Mouse (Mus musculus) E14TG2a.4 (cell line): ENCODE data around the gene Mier3.
A peak's percentile ranks its signal among the peaks of the same experiment; 100 is the strongest.
"Not testable (repeated sequence)": the region's sequence is repeated elsewhere in the genome, so short reads cannot be mapped to it uniquely, and the experiment has no call there.

ENCODE experiments used
- H3K27me3 ChIP-seq: 2 replicates; pipeline ENCODE4 v1.6.1; 2014; ENCODE audit warnings: low read length, control low read depth; ENCODE audit not compliant: insufficient read depth
- H3K36me3 ChIP-seq: 2 replicates; pipeline ENCODE4 v1.6.1; 2014; ENCODE audit warnings: low read length, control low read depth; ENCODE audit not compliant: insufficient read depth
- H3K4me1 ChIP-seq: replicated peaks from 2 replicates; pipeline ENCODE4 v1.6.1; 2014; ENCODE audit warnings: low read depth, low read length, control low read depth
- H3K4me3 ChIP-seq: replicated peaks from 2 replicates; pipeline ENCODE4 v1.5.1; 2014; ENCODE audit warnings: mild to moderate bottlenecking, low read length
- H3K9me3 ChIP-seq: 2 replicates; pipeline ENCODE4 v1.6.1; 2014; ENCODE audit warnings: low read length, control low read depth
- CTCF ChIP-seq: conservative IDR thresholded peaks from 2 replicates; pipeline ENCODE4 v1.5.1; 2014; ENCODE audit warnings: low read length
- NANOG ChIP-seq: IDR thresholded peaks from 2 replicates; pipeline ENCODE4 v1.6.1; 2014; ENCODE audit warnings: borderline replicate concordance, low read length, mixed read lengths
- POU5F1 ChIP-seq: IDR thresholded peaks from 2 replicates; pipeline ENCODE4 v1.6.1; 2014; ENCODE audit warnings: low read length, borderline replicate concordance

The Mier3 gene

DNA sequence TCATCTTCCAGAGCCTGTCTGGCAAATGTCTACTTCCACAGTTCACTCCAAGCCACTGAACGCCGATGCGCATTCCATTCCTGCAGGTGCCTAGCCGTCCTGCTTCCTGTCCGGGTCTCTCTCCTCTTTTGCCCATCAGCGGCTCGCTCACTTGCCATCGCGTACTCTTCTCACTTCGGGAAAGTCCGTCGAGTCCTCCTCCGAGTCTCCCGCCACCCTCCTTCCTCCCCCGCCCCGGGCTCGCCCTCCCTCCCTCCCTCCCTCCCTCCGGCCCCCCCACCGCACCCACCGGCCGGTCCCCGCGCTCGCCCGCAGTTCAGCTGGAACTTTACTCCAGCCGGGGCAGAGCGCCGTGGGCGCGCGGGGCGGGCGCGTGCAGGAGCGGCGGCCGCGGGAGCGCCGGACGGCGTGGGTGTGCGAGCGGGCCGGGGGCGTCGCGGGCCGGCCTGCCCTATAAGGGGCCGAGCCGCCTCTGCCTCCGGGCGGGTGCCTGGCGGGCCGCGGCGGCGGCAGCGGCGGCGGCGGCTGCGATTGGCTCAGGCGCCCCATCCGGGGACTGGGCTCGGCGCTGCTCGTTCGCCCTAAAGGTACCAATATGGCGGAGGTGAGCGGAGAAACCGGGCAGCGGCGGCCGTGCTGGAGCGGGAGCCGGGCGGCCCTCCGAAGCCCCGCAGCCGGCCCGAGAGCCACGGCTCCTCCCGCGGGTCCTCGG lies 5.1 kb downstream of the Mier3 start:
- TF ChIP-seq CTCF (no peak), NANOG (no peak), POU5F1 (no peak)
- Histone ChIP-seq H3K36me3 (peaks cover 18% of the 10 kb centered on the region), H3K9me3 (peaks cover 33% of the 10 kb centered on the region), H3K4me3 (peak overlapping the region; percentile 90), H3K4me1 (peaks cover 13% of the 10 kb centered on the region), H3K27me3 (peaks cover 22% of the 10 kb centered on the region)

DNA sequence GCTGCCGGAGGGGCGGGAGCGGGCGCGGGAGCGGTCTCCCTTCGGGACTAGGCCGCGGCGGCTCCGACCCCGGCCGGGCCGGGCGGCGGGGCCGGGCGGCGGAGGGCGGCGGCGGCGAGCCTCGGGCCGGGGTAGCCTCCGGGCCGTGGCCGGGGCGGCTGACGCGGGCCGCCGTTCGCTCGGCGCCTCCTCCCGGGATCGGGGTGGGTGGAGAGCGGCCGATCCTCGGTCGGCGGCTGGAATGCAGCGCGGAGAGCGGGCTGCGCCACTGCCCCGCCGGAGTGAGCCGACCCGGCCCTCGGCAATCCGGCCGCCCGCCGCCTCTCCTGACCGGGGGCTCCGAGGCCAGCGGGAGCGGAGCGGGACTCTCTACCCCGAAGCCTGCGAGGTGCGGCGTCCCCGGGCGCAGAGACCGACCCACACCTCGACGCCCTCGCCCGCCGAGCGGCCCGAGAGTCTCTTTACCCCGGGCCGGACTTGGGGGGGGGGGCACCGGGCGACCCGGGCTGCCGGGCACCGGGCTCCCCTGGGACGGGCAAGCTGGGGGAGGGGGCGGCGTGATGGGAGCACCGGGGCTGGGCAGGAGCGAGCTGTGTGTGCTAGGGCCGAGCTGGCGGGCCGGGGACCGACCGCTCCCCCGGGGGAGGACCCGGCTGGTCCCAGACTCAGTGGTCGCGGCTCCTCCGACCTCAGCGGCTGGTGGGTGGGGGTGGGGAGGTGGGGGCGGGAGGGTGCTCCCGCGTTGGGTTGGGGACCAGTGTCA lies 5.9 kb downstream of the Mier3 start:
- H3K9me3 ChIP-seq = peaks cover 41% of the 10 kb centered on the region
- TF ChIP-seq NANOG (no peak), CTCF (no peak), POU5F1 (no peak)
- H3K36me3 ChIP-seq = peaks cover 26% of the 10 kb centered on the region

DNA sequence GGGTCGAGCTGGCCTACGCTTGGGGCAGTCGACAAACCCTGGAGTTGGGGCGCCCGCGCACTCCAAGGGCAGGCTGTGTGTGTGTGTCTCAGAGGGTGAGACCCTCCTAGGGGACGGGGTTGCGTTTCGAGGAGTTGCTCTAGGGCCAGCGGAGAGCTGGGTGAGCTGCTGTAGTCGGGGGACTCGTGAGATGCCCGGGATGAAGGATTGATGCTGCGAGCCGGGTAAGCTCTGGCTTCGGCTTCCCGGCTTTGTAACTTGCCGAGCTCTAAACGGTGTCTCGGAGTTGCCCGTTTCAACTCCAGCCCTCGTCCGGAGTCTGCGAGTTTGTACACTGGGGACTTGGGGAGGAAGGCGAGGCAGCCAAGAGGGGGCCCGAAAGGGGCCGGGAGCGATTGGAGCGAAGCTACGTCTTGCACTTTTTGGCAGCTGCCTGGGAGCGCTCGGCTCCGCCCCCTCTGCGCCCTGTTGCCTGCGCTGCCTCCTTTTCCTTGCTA lies 6.6 kb downstream of the Mier3 start:
- H3K9me3 ChIP-seq = peaks cover 47% of the 10 kb centered on the region
- TF ChIP-seq POU5F1 = no peak
- TF ChIP-seq NANOG = no peak
- TF ChIP-seq CTCF = no peak

More for the DNA sequence above, 5.9 kb downstream of the Mier3 start:
- Histone ChIP-seq H3K4me3 (peak overlapping the region; percentile 90), H3K27me3 (peaks cover 19% of the 10 kb centered on the region), H3K4me1 (peaks cover 13% of the 10 kb centered on the region)

DNA sequence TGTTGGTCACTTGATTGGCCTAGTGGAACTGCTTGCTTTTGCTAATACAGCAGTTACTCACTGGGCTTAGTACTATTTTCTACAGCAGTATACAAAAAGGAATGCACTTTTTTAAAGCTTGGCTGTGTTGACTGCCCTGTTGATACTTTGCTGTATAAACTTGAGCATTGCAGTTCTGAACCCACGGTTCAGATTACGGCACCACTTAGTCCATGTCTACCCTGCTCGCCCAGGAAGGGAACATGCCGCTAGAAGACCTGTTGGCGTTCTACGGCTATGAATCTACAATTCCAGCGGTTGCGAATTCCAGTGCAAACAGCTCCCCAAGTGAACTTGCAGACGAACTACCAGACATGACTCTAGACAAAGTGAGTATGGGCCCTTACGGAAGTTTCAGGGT lies 22.6 kb downstream of the Mier3 start:
- Histone ChIP-seq H3K4me1 (no peaks in the 10 kb centered on the region), H3K27me3 (no peaks in the 10 kb centered on the region), H3K9me3 (peaks cover 55% of the 10 kb centered on the region), H3K36me3 (peaks cover 75% of the 10 kb centered on the region), H3K4me3 (no peak overlapping the region)
- no peak for TF ChIP-seq POU5F1
- TF ChIP-seq NANOG = no peak
- no peak for TF ChIP-seq CTCF

More for the DNA sequence above, 6.6 kb downstream of the Mier3 start:
- peaks cover 19% of the 10 kb centered on the region for H3K27me3 ChIP-seq
- H3K4me1 ChIP-seq = peaks cover 13% of the 10 kb centered on the region
- peak overlapping the region; percentile 90 for H3K4me3 ChIP-seq
- H3K36me3 ChIP-seq = peaks cover 32% of the 10 kb centered on the region

DNA sequence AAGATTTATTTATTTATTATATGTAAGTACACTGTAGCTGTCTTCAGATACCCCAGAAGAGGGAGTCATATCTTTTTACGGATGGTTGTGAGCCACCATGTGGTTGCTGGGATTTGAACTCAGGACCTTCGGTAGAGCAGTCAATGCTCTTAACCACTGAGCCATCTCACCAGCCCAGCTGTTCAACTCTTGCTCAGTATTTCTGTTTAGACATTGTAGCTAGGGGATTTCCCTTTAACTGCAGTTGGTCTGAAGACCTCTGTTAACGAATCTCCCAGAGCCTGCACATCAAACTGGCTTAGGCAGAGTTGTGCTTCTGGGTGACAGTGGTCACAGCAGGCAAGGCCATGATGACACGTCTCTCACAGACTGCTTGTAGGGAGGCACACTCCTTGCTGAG lies 23.2 kb downstream of the Mier3 start:
- H3K4me1 ChIP-seq, H3K27me3 ChIP-seq, H3K4me3 ChIP-seq: not testable (repeated sequence)
- peaks cover 55% of the 10 kb centered on the region for H3K9me3 ChIP-seq
- peaks cover 81% of the 10 kb centered on the region for H3K36me3 ChIP-seq

DNA sequence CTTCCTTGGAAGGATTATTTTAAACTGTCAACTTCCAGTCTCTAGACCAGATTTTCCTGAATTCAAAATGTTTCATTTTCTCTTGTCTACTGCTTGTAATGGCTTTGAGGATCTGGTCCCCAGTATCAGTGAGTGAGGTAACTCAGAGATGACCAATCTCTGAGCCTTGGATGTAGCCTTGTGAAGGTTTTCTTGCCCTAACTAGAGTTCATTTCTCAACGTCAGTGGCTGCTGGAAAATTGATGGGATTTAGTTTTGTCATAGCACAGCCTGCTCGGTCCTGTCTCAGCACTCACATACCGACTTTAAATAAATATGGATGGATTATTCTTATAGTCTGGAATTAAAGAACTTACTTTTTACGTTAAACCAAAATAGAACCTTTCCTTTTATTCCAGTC lies 29.8 kb downstream of the Mier3 start:
- Histone ChIP-seq H3K9me3 (peaks cover 6% of the 10 kb centered on the region; the same call in 1 of the 2 replicates), H3K4me1 (no peaks in the 10 kb centered on the region), H3K27me3 (no peaks in the 10 kb centered on the region), H3K4me3 (no peak overlapping the region), H3K36me3 (peaks cover 97% of the 10 kb centered on the region)
- TF ChIP-seq CTCF (no peak), POU5F1 (no peak), NANOG (no peak)

DNA sequence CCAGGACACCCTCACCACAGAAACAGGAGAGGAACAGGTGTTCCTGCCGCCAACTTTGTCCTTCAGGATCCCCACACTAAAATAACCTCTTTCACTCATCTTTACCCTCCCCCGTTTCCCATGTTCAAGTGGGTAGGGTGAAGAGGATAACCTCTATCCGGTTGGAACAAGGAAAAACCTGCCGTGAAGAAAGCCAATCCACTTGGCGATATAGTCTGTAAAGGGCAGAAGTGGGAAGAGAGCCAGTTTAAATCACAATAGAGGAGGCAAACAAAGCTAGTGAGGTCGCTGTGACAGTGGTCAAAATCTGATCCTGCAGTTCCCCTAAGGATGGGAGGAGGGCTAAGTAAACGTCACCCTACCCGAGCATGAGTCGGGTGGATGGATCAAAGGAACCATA lies 38.9 kb downstream of the Mier3 start:
- Histone ChIP-seq H3K36me3 (peaks cover 28% of the 10 kb centered on the region), H3K4me1 (peaks cover 26% of the 10 kb centered on the region), H3K4me3 (peak overlapping the region; percentile 29; the same call in 1 of the 2 replicates), H3K27me3 (no peaks in the 10 kb centered on the region), H3K9me3 (no peaks in the 10 kb centered on the region)
- TF ChIP-seq NANOG (no peak), POU5F1 (no peak), CTCF (no peak)

DNA sequence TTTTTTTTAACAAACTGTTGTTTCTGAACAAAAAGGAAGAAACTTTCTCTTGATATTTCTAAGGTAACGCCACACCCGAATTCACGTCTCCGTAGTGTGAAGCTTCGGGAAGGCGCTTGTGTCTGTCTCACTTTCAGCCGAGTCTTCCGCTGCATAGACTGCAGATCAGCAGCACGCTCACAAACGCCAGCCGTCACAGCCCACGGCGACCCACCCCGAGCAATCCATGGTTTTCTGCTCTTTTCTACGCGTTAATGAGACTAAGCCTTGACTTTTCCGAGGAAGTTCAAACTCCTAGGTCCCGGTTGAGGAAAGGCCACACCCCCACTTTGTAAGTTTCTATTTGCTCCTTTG lies 44.0 kb downstream of the Mier3 start:
- H3K36me3 ChIP-seq = peaks cover 3% of the 10 kb centered on the region; the same call in 1 of the 2 replicates
- peak overlapping the region; percentile 87 for H3K4me3 ChIP-seq
- peaks cover 23% of the 10 kb centered on the region for H3K9me3 ChIP-seq
- H3K4me1 ChIP-seq = peaks cover 23% of the 10 kb centered on the region
- no peak for TF ChIP-seq NANOG
- no peak for TF ChIP-seq CTCF
- no peak for TF ChIP-seq POU5F1
- H3K27me3 ChIP-seq = no peaks in the 10 kb centered on the region
